Mouse (Mus musculus) hindbrain, embryonic 11.5 days (tissue): ENCODE data around the gene Smim5. TPM values are rescaled to one million over a fixed set of nuclear protein-coding genes. Genes with fewer than 3 reads are reported as not detected.

Experiments used
- ATAC-seq: fragments of 200-750 bp; cut with Nextera tagmentation; 2 replicates; pipeline ENCODE4 v1.8.0; 2017; ENCODE audit warnings: mild to moderate bottlenecking, moderate TSS enrichment, moderate library complexity; ENCODE audit not compliant: low FRiP score
- DNase-seq: peaks from one replicate; pipeline ENCODE4 v3.0.0-alpha.2; 2015; ENCODE audit warnings: low spot score
- H3K27ac ChIP-seq: fragments of 300-500 bp; sonication (generic); 2 replicates; pipeline ENCODE4 v1.5.1; 2014; ENCODE audit warnings: mild to moderate bottlenecking, low read depth, low read length
- H3K27me3 ChIP-seq: fragments of 300-500 bp; sonication (generic); 2 replicates; pipeline ENCODE4 v1.6.1; 2014; ENCODE audit warnings: mild to moderate bottlenecking, low read length, moderate library complexity, mixed read lengths; ENCODE audit not compliant: control insufficient read depth, insufficient read depth
- H3K36me3 ChIP-seq: fragments of 300-500 bp; sonication (generic); 2 replicates; pipeline ENCODE4 v1.6.1; 2014; ENCODE audit warnings: mild to moderate bottlenecking, low read length, moderate library complexity, mixed read lengths; ENCODE audit not compliant: control insufficient read depth, insufficient read depth
- H3K4me1 ChIP-seq: fragments of 300-500 bp; sonication (generic); replicated peaks from 2 replicates; pipeline ENCODE4 v1.6.1; 2014; ENCODE audit warnings: low read length, mixed read lengths; ENCODE audit not compliant: control insufficient read depth, insufficient read depth
- H3K4me2 ChIP-seq: fragments of 300-500 bp; sonication (generic); replicated peaks from 2 replicates; pipeline ENCODE4 v1.6.1; 2014; ENCODE audit warnings: mild to moderate bottlenecking, low read depth, low read length
- H3K4me3 ChIP-seq: fragments of 300-500 bp; sonication (generic); 2 replicates; pipeline ENCODE4 v1.5.1; 2014; ENCODE audit warnings: low read depth, low read length
- H3K9ac ChIP-seq: fragments of 300-500 bp; sonication (generic); 2 replicates; pipeline ENCODE4 v1.6.1; 2014; ENCODE audit warnings: low read depth, low read length
- H3K9me3 ChIP-seq: fragments of 300-500 bp; sonication (generic); 2 replicates; pipeline ENCODE4 v1.6.1; 2016; ENCODE audit warnings: low read length; ENCODE audit not compliant: control insufficient read depth
- WGBS: fragments of 180-500 bp; shearing (Covaris S2); extraction: QIAGEN DNeasy Blood & Tissue Kit; methylation state at CpG from one replicate; pipeline ENCODE4 v1.1.7; 2014; 5-methylcytosine and 5-hydroxymethylcytosine counted together
- polyA plus RNA-seq: library from polyadenylated mRNA; unstranded; fragments of >200 nt; fragmentation: Nextera tagmentation; extraction: Ambion mirVana; gene quantifications from 2 replicates; pipeline ENCODE4 v1.2.1, GENCODE M21; 2014

The Smim5 gene
- polyA plus RNA-seq, 1 experiment from 2014 or later = 3.4 TPM

DNA sequence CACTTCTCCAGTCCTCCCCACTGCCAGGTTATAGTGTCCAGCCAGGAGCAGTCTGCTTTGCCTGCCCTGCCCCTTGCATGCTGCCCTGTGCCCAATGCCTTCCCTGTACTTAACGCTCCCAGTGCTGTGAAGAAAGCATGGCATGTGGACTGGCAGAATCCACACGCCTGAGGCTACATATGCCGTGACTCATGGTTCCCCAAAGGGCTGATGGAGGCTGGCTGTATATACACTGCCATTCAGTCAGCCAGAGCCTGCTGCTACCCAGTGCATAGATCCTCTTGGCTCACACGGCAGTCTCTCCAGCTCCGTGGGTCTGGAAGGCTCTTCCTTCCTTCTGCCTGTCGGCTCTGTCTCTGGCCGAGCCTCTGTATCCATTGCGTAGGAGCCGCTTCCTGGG is 48.5 kb downstream of the Smim5 start:
- no peaks in the 10 kb centered on the region for H3K4me1 ChIP-seq
- no peaks in the 10 kb centered on the region for H3K27me3 ChIP-seq
- WGBS = 96% methylated on average over 9 of the region's 9 CpGs
- H3K9ac ChIP-seq = no peak overlapping the region
- no peak for ATAC-seq
- no peaks in the 10 kb centered on the region for H3K9me3 ChIP-seq
- 0 out of 2 replicates have a peak, but pooled peaks cover 5% of the 10 kb centered on the region for H3K36me3 ChIP-seq
- H3K4me3 ChIP-seq = no peak overlapping the region
- H3K4me2 ChIP-seq = no peak overlapping the region
- DNase-seq = no peak
- no peak overlapping the region for H3K27ac ChIP-seq

DNA sequence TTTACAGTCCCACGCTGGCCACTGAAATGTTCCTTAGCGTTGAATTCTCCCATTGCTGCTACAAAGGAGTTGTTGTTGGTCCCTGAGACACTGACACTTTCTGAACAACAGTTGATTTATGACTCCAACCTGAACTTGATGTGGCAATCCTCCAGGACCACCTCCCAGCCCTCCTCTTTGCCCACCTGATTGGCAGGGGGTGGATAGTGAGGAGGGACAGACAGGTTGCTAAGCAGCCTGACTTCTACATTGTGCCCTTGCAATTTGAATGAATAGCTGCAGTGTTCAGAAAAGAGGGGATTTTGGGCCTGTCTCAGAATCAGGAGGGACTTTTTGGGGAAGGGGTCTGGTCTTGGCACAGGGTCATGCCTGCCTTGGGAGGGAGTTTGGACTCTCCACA is 51.0 kb downstream of the Smim5 start:
- H3K9me3 ChIP-seq = no peaks in the 10 kb centered on the region
- H3K36me3 ChIP-seq = 0 out of 2 replicates have a peak, but pooled peaks cover 3% of the 10 kb centered on the region
- DNase-seq (no peak), ATAC-seq (no peak)
- H3K27ac ChIP-seq = no peak overlapping the region
- no peaks in the 10 kb centered on the region for H3K27me3 ChIP-seq
- H3K4me3 ChIP-seq = no peak overlapping the region
- WGBS = 92% methylated on average over 2 of the region's 2 CpGs
- no peak overlapping the region for H3K9ac ChIP-seq
- no peak overlapping the region for H3K4me2 ChIP-seq
- H3K4me1 ChIP-seq = no peaks in the 10 kb centered on the region

DNA sequence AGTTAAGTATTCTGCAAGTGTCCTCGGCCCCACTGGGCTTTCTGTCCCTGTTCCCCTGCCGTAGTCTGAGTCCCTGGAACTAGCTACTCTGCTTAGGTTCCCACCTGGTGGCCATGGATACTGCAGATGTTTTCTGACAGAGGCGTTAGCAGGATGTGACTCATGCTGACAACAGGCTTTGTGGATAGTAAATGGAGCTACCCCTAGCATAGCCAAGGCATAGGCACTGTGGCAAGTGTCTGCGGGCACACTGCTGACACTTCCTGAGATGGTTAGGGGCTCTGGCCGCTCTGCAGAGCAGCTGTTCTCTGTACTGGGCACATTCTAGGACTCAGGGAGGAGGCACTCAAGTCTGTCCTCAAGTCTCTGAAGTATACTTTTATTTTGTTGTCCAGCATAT is 54.9 kb downstream of the Smim5 start:
- Histone ChIP-seq H3K9me3 (no peaks in the 10 kb centered on the region), H3K27ac (no peak overlapping the region), H3K27me3 (no peaks in the 10 kb centered on the region), H3K4me1 (peaks cover 10% of the 10 kb centered on the region), H3K4me3 (no peak overlapping the region), H3K4me2 (no peak overlapping the region), H3K9ac (no peak overlapping the region), H3K36me3 (0 out of 2 replicates have a peak, but pooled peaks cover 3% of the 10 kb centered on the region)
- DNase-seq = no peak
- ATAC-seq = no peak
- whole genome bisulfite sequencing = 86% methylated on average over 5 of the region's 5 CpGs

DNA sequence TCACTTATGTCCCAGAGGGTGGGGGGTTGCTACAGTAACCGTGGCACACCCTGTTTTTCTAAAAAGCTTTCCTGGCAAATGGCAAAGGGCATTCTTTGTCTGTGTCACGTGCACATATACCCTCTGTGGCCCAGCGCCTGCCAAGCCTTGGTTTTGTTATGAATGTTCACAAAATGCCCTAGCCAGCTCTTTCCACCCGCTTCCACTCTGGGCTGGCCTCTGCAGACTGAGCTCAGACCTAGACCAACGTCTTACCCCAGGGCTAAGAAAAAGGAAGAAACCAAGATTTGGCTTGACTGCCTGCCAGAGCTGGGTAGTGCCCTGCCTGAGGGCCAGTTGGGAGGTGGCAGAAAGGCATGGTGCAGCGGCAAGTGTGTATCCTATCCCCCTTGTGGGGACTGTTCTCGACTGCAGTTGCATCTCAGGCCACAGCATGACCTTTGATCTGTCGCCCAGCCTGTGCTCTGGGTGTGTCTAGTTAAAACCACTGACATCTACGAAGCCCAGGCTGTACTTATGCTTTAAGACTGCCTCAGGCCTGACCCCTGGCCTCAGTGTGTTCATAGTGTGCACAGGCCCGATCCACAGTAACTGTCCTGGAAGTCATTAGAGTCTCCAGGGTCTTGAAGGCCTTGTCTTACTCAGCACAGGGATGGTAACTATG is 55.6 kb downstream of the Smim5 start:
- Histone ChIP-seq H3K4me2 (no peak overlapping the region), H3K4me1 (peaks cover 10% of the 10 kb centered on the region), H3K27ac (0 out of 2 replicates have a peak overlapping the region, but pooled peaks have one; percentile 45), H3K9ac (no peak overlapping the region), H3K4me3 (no peak overlapping the region), H3K36me3 (0 out of 2 replicates have a peak, but pooled peaks cover 6% of the 10 kb centered on the region), H3K27me3 (no peaks in the 10 kb centered on the region), H3K9me3 (no peaks in the 10 kb centered on the region)
- 55% methylated on average over 10 of the region's 10 CpGs for WGBS
- DNase-seq (peak; percentile 19), ATAC-seq (no peak)

Other genes with a start within 250 kb of the Smim5 start
- 76.7 and 79.2 TPM in 2 replicates for gene Grb2, start 191.4 kb upstream of the Smim5 start, polyA plus RNA-seq
- gene Tmem94, start 134.5 kb upstream of the Smim5 start, polyA plus RNA-seq = 15.5 and 16.4 TPM in 2 replicates
- 12.2 and 12.9 TPM in 2 replicates for gene Caskin2, start 86.3 kb upstream of the Smim5 start, polyA plus RNA-seq
- 17.9 and 21.3 TPM in 2 replicates for gene Tsen54, start 85.2 kb upstream of the Smim5 start, polyA plus RNA-seq
- 3.8 and 5.4 TPM in 2 replicates for gene Llgl2, start 75.9 kb upstream of the Smim5 start, polyA plus RNA-seq
- gene Myo15b, start 41.6 kb upstream of the Smim5 start, polyA plus RNA-seq = 0.09 TPM in 1 of 2 replicates, not detected in the other
- gene Smim6, start 12.1 kb downstream of the Smim5 start, polyA plus RNA-seq = 0.40 and 0.65 TPM in 2 replicates
- 55.8 and 57.1 TPM in 2 replicates for gene Sap30bp, start 33.3 kb downstream of the Smim5 start, polyA plus RNA-seq
- gene Recql5, start 33.5 kb downstream of the Smim5 start, polyA plus RNA-seq = 16.0 and 19.9 TPM in 2 replicates
- gene Itgb4, start 74.7 kb downstream of the Smim5 start, polyA plus RNA-seq = 0.36 and 0.82 TPM in 2 replicates
- gene Galk1, start 112.8 kb downstream of the Smim5 start, polyA plus RNA-seq = 89.0 and 96.3 TPM in 2 replicates
- 2,172 and 2,203 TPM in 2 replicates for gene H3f3b, start 128.0 kb downstream of the Smim5 start, polyA plus RNA-seq
- gene Unk, start 130.4 kb downstream of the Smim5 start, polyA plus RNA-seq = 25.8 and 26.9 TPM in 2 replicates
- 1.1 and 1.3 TPM in 2 replicates for gene Unc13d, start 178.0 kb downstream of the Smim5 start, polyA plus RNA-seq
- gene Wbp2, start 187.0 kb downstream of the Smim5 start, polyA plus RNA-seq = 85.4 and 88.6 TPM in 2 replicates
- 3.0 TPM in 2 replicates for gene Trim47, start 227.2 kb downstream of the Smim5 start, polyA plus RNA-seq
- gene Trim65, start 231.2 kb downstream of the Smim5 start, polyA plus RNA-seq = 1.4 and 2.5 TPM in 2 replicates
- gene Mrpl38, start 238.9 kb downstream of the Smim5 start, polyA plus RNA-seq = 93.2 and 100 TPM in 2 replicates